Mouse (Mus musculus) forebrain, embryonic 13.5 days (tissue): ENCODE measurements around the gene Psap. TPM values are rescaled to one million over a fixed set of nuclear protein-coding genes. Genes with fewer than 3 reads are reported as not detected.
"Not testable (repeated sequence)": the region's sequence is repeated elsewhere in the genome, so short reads cannot be mapped to it uniquely, and the experiment has no call there.

Source experiments
- ATAC-seq: fragments of 200-750 bp; cut with Nextera tagmentation; 2 replicates; pipeline ENCODE4 v1.8.0; 2017
- H3K27ac ChIP-seq: fragments of 300-500 bp; sonication (generic); 2 replicates; pipeline ENCODE4 v1.5.1; 2015; ENCODE audit warnings: inconsistent platforms, mild to moderate bottlenecking, moderate library complexity
- H3K27me3 ChIP-seq: fragments of 300-500 bp; sonication (generic); 2 replicates; pipeline ENCODE4 v1.6.1; 2015; ENCODE audit warnings: mild to moderate bottlenecking, inconsistent platforms
- H3K36me3 ChIP-seq: fragments of 300-500 bp; sonication (generic); 2 replicates; pipeline ENCODE4 v1.6.1; 2015; ENCODE audit warnings: mild to moderate bottlenecking, inconsistent platforms; ENCODE audit not compliant: poor library complexity, severe bottlenecking
- H3K4me1 ChIP-seq: fragments of 300-500 bp; sonication (generic); 2 replicates; pipeline ENCODE4 v1.6.1; 2015; ENCODE audit warnings: inconsistent platforms
- H3K4me2 ChIP-seq: fragments of 300-500 bp; sonication (generic); 2 replicates; pipeline ENCODE4 v1.6.1; 2015; ENCODE audit warnings: inconsistent platforms, mild to moderate bottlenecking, moderate library complexity
- H3K4me3 ChIP-seq: fragments of 300-500 bp; sonication (generic); 2 replicates; pipeline ENCODE4 v1.5.1; 2015; ENCODE audit warnings: mild to moderate bottlenecking, inconsistent platforms
- H3K9ac ChIP-seq: fragments of 300-500 bp; sonication (generic); 2 replicates; pipeline ENCODE4 v1.6.1; 2015; ENCODE audit warnings: mild to moderate bottlenecking, inconsistent platforms
- H3K9me3 ChIP-seq: fragments of 300-500 bp; sonication (generic); replicated peaks from 2 replicates; pipeline ENCODE4 v1.6.1; 2016; ENCODE audit warnings: inconsistent platforms
- WGBS: fragments of 180-500 bp; shearing (Covaris S2); methylation state at CpG from one replicate; pipeline ENCODE4 v1.1.7; 2015; 5-methylcytosine and 5-hydroxymethylcytosine counted together
- polyA plus RNA-seq: library from polyadenylated mRNA; unstranded; fragments of >200 nt; fragmentation: Nextera tagmentation; extraction: Ambion mirVana; gene quantifications from 2 replicates; pipeline ENCODE4 v1.2.1, GENCODE M21; 2015

Gene Psap
- polyA plus RNA-seq, 1 experiment from 2014 or later, result 92.2 TPM

- not testable (repeated sequence) for H3K4me1 ChIP-seq, H3K9ac ChIP-seq, ATAC-seq, H3K27ac ChIP-seq, H3K27me3 ChIP-seq, H3K4me3 ChIP-seq, H3K36me3 ChIP-seq, H3K4me2 ChIP-seq, H3K9me3 ChIP-seq
- WGBS, result 87% methylated on average over 3 of the region's 3 CpGs
Measured at GRCm38 (mm10) chr10:60248345-60248744, 29.1 kb upstream of the Psap start.

DNA sequence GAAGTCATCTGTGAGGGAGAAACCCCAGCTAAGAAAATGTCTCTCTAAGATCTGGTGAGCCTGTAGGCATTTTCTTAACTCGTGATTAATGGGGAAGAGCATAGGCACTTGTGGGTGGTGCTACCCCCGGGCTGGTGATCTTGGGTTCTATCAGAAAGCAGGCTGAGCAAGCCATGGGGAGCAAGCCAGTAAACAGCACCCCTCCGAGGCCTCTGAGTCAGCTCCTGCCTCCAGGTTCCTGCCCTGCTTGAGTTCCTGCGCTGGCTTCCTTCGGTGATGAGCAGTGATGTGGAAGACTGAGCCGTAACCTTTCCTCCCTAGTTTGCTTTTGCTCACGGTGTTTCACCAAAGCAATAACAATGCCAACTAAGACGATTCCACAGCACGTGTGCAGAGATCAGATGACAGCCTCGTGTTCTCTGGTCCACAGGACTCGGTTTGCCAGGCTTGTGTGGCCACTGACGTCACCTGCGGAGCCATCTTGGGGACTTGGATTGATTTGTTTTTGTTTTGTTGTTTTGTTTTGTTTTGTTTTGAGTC, 26.9 kb upstream of the Psap start:
- Histone ChIP-seq H3K4me1 (no peaks in the 10 kb centered on the region), H3K9ac (no peak overlapping the region), H3K27me3 (no peaks in the 10 kb centered on the region), H3K36me3 (no peaks in the 10 kb centered on the region), H3K4me2 (no peak overlapping the region), H3K9me3 (no peaks in the 10 kb centered on the region), H3K4me3 (no peak overlapping the region), H3K27ac (no peak overlapping the region)
- 77% methylated on average over 13 of the region's 13 CpGs for WGBS
- no peak for ATAC-seq

DNA sequence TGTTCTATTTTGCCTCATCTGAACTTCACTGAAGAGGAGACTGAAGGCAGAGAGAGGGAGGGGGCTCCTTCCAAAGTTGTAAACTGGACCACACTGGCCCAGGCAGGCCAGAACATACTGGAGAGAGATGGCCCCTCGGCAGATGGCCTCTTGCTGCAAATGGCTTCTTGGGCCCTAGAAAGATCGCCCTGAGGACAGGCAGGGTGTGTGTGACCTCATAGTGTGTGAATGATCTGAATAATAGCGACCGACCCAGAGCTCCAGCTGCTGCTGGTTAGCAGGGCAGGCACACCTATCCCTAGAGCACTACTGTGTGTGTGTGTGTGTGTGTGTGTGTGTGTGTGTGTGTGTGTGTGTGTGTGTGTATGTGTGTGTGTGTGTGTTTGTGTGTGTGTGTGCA, 25.2 kb upstream of the Psap start:
- Histone ChIP-seq H3K4me2 (no peak overlapping the region), H3K27ac (no peak overlapping the region), H3K27me3 (no peaks in the 10 kb centered on the region), H3K36me3 (no peaks in the 10 kb centered on the region), H3K4me1 (no peaks in the 10 kb centered on the region), H3K9me3 (no peaks in the 10 kb centered on the region), H3K4me3 (no peak overlapping the region), H3K9ac (no peak overlapping the region)
- ATAC-seq, result no peak
- 74% methylated on average over 4 of the region's 4 CpGs for WGBS

- Histone ChIP-seq H3K9me3 (no peaks in the 10 kb centered on the region), H3K9ac (no peak overlapping the region), H3K4me1 (no peaks in the 10 kb centered on the region), H3K27ac (no peak overlapping the region), H3K27me3 (no peaks in the 10 kb centered on the region), H3K4me2 (no peak overlapping the region), H3K36me3 (no peaks in the 10 kb centered on the region), H3K4me3 (no peak overlapping the region)
- no peak for ATAC-seq
- 82% methylated on average over 4 of the region's 4 CpGs for WGBS
Measured at GRCm38 (mm10) chr10:60252606-60253005, 24.8 kb upstream of the Psap start.

DNA sequence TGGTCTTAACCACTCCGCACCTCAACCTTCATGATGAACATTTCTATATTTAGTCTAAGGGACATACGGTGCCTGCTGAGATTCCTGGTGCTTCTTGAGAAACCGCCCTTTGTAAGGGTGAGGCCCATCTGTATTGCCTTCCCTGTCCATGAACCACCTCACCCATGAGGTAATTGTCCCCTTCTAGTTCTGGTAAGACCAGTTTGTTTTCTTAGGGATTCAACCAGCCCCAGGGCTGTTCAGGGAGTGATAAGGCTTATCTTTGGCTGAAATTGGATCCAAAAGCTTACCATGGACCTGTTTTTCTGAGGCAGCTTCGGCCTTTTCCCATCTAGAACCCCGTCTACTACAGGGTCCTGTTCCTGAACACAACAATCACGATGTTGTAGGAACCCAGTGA, 21.3 kb upstream of the Psap start:
- Histone ChIP-seq H3K9ac (no peak overlapping the region), H3K4me3 (no peak overlapping the region), H3K27ac (no peak overlapping the region), H3K36me3 (no peaks in the 10 kb centered on the region), H3K27me3 (no peaks in the 10 kb centered on the region), H3K4me1 (no peaks in the 10 kb centered on the region), H3K4me2 (no peak overlapping the region), H3K9me3 (no peaks in the 10 kb centered on the region)
- no peak for ATAC-seq
- WGBS, result 88% methylated on average over 6 of the region's 6 CpGs

GRCm38 (mm10) chr10:60257261-60257825, 20.1 kb upstream of the Psap start:
- H3K4me3 ChIP-seq, result no peak overlapping the region
- no peaks in the 10 kb centered on the region for H3K36me3 ChIP-seq
- H3K27ac ChIP-seq, result no peak overlapping the region
- no peak overlapping the region for H3K4me2 ChIP-seq
- ATAC-seq, result no peak
- H3K27me3 ChIP-seq, result no peaks in the 10 kb centered on the region
- H3K9me3 ChIP-seq, result no peaks in the 10 kb centered on the region
- H3K9ac ChIP-seq, result no peak overlapping the region
- WGBS, result 62% methylated on average over 16 of the region's 16 CpGs
- peaks cover 9% of the 10 kb centered on the region for H3K4me1 ChIP-seq

- 85% methylated on average over 5 of the region's 5 CpGs for WGBS
- no peaks in the 10 kb centered on the region for H3K9me3 ChIP-seq
- H3K27ac ChIP-seq, result no peak overlapping the region
- H3K4me2 ChIP-seq, result no peak overlapping the region
- H3K4me1 ChIP-seq, result peaks cover 23% of the 10 kb centered on the region
- no peaks in the 10 kb centered on the region for H3K27me3 ChIP-seq
- ATAC-seq, result no peak
- no peaks in the 10 kb centered on the region for H3K36me3 ChIP-seq
- H3K4me3 ChIP-seq, result no peak overlapping the region
- H3K9ac ChIP-seq, result no peak overlapping the region
Measured at GRCm38 (mm10) chr10:60260557-60261294, 16.7 kb upstream of the Psap start.

DNA sequence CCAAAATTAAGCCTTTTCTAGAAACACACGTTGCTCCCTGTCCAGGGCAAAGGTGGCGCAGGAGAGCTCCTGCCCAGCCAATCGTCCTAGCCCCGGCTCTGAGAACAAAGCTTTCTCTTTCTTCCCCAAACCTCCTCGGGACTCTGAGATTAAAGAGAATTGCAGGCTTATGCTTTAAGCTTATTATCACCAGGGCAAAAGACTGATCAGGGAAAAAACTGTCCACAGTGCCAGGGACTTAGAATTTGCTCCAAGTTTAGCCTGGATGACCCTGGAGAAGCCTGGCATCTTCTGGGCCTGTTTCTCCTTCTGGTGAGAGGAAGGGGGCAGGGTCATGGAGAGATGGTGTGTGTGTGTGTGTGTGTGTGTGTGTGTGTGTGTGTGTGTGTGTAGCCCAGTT, 15.9 kb upstream of the Psap start:
- Histone ChIP-seq H3K27ac (no peak overlapping the region), H3K4me1 (peaks cover 23% of the 10 kb centered on the region), H3K9me3 (no peaks in the 10 kb centered on the region), H3K4me2 (no peak overlapping the region), H3K27me3 (no peaks in the 10 kb centered on the region), H3K4me3 (no peak overlapping the region), H3K36me3 (no peaks in the 10 kb centered on the region), H3K9ac (no peak overlapping the region)
- no peak for ATAC-seq
- 25% methylated on average over 5 of the region's 5 CpGs for WGBS

DNA sequence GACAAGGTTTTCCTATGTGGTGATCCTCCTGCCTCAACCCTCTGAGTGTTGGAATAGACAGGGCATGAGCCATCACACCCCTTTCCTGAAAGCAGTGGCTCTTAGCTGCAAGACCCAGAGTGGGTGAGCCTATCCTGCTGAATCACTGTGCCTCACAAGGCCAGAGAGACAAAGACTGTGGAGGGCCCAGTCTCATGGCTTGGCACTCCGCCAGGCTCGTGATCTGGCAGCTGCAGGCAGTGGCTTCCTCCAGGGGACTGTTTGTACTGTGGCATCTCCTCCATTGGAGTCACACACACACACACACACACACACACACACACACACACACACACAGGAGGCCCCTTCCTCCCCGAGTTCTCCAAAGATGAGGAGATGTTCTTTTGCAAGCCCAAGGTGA, 15.0 kb upstream of the Psap start:
- Histone ChIP-seq H3K4me3 (no peak overlapping the region), H3K27me3 (no peaks in the 10 kb centered on the region), H3K4me2 (no peak overlapping the region), H3K4me1 (peaks cover 23% of the 10 kb centered on the region), H3K36me3 (no peaks in the 10 kb centered on the region), H3K9me3 (no peaks in the 10 kb centered on the region), H3K9ac (no peak overlapping the region), H3K27ac (peak overlapping the region; percentile 73)
- WGBS, result 25% methylated on average over 3 of the region's 3 CpGs
- ATAC-seq, result peak; percentile 96

DNA sequence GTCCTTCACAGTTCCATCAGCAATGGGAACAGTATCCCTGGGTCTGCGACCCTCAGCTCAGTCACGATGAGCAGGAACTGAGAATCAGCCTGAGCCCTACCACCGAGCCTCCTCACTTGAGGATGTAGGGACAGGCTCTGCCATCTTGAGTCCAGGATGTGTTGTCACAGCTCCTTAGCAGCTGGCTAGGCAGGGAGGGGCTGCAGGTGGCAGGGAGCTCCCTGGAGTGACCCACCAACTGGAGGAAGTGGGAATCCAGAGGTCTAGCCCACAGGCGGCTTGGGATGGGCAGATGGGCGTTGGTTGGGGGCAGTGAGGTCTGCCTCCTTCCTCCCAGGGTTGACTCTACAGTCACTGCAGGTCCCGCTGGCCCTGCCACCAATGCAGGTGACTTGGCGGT, 14.1 kb upstream of the Psap start:
- no peak for ATAC-seq
- Histone ChIP-seq H3K4me2 (no peak overlapping the region), H3K27ac (no peak overlapping the region), H3K9ac (no peak overlapping the region), H3K27me3 (no peaks in the 10 kb centered on the region), H3K36me3 (no peaks in the 10 kb centered on the region), H3K4me1 (peaks cover 23% of the 10 kb centered on the region), H3K9me3 (no peaks in the 10 kb centered on the region), H3K4me3 (no peak overlapping the region)
- 87% methylated on average over 7 of the region's 7 CpGs for WGBS

GRCm38 (mm10) chr10:60265252-60265651, 12.2 kb upstream of the Psap start:
- no peak overlapping the region for H3K27ac ChIP-seq
- no peak overlapping the region for H3K4me2 ChIP-seq
- peaks cover 23% of the 10 kb centered on the region for H3K4me1 ChIP-seq
- H3K27me3 ChIP-seq, result no peaks in the 10 kb centered on the region
- H3K36me3 ChIP-seq, result no peaks in the 10 kb centered on the region
- no peak overlapping the region for H3K9ac ChIP-seq
- no peak overlapping the region for H3K4me3 ChIP-seq
- ATAC-seq, result no peak
- H3K9me3 ChIP-seq, result no peaks in the 10 kb centered on the region
- 61% methylated on average over 10 of the region's 10 CpGs for WGBS

GRCm38 (mm10) chr10:60266842-60267401, 10.5 kb upstream of the Psap start:
- H3K27ac ChIP-seq, result no peak overlapping the region
- H3K27me3 ChIP-seq, result no peaks in the 10 kb centered on the region
- H3K4me2 ChIP-seq, result no peak overlapping the region
- no peaks in the 10 kb centered on the region for H3K36me3 ChIP-seq
- no peak for ATAC-seq
- no peaks in the 10 kb centered on the region for H3K9me3 ChIP-seq
- H3K4me1 ChIP-seq, result peaks cover 18% of the 10 kb centered on the region
- WGBS, result 92% methylated on average over 8 of the region's 8 CpGs
- H3K4me3 ChIP-seq, result no peak overlapping the region
- no peak overlapping the region for H3K9ac ChIP-seq
